Mouse (Mus musculus) megakaryocyte-erythroid progenitor cell, adult 5 weeks (primary cell): ENCODE data around the gene Vmn1r215. TPM values are rescaled to one million over a fixed set of nuclear protein-coding genes. Genes with fewer than 3 reads are reported as not detected.

Source experiments
- polyA plus RNA-seq: library from polyadenylated mRNA; stranded (reverse); fragments of >175 nt; gene quantifications from 2 replicates; pipeline ENCODE4 v1.2.3, GENCODE M21; 2012

Vmn1r215 gene
- polyA plus RNA-seq, result 0.09 TPM in 1 of 2 replicates, not detected in the other

DNA sequence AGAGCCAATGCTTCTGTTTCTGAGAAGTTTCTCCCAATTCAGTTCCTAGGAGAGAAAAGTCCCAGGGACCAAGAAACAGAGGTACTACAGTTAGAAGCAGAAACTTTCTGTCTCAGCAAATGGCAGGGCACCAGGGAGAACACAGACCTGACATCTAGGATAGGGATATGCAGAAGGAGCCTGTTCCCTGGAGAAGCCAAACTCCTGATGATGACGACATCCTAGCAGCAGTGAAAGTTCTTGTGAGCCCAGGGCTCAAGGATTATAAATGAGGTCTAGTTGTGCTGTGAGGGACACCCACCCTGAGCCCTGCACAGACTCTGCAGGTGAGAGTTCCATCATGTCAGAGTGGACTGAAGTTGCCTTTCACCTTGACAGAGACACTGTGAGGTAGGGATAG is at the start of gene Vmn1r215:
TSS of gene Vmn1r215 (plus strand) at position 301 of the 400 bp plus-strand sequence.

DNA sequence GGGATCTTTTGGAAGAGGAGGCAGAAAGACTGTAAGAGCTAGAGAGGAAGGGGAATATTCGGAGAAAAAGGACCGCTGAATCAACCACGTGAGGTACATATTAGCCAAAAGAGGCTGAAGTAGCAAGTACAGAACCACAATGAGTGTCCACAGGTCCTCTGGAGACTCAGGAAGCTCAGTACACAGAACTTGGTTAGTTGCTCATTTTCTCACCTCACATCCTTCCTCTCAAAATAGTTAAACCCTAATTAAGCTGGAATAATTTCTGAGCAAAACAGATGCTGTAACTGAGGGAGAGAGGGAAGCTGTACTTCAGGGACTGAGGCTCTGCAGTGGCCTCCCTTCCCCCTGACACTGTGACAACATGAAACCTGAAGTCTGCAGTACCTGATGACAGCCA is 37.7 kb upstream of the Vmn1r215 start, which contains the start of gene Vmn1r214:
TSS of gene Vmn1r214 (plus strand) at position 301 of the 400 bp plus-strand sequence.

DNA sequence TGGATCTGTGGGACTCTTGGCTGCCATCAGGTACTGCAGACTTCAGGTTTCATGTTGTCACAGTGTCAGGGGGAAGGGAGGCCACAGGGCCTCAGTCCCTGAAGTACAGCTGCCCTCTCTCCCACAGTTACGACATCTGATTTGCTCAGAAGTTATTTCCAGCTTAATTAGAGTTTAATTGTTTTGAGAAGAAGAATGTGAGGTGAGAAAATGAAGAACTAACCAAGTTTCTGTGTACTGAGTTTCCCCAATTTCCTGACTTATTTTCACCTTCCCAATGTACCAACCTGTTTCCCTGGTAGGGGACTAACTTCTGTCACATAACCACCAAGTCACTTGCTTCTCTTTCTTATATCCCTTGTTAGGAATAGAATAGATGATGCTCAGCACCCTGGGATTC is 50.3 kb downstream of the Vmn1r215 start, which contains the start of gene Vmn1r217:
TSS of gene Vmn1r217 (minus strand) at position 101 of the 400 bp plus-strand sequence.

Other genes with a start within 250 kb of the Vmn1r215 start
- gene Vmn1r210, start 236.7 kb upstream of the Vmn1r215 start, polyA plus RNA-seq, result not detected in 2 replicates
- not detected in 2 replicates for gene Vmn1r211, start 210.5 kb upstream of the Vmn1r215 start, polyA plus RNA-seq
- not detected in 2 replicates for gene Vmn1r212, start 183.8 kb upstream of the Vmn1r215 start, polyA plus RNA-seq
- not detected in 2 replicates for gene Vmn1r213, start 60.4 kb upstream of the Vmn1r215 start, polyA plus RNA-seq
- gene Vmn1r214, start 37.6 kb upstream of the Vmn1r215 start, polyA plus RNA-seq, result not detected in 2 replicates
- gene Vmn1r217, start 50.2 kb downstream of the Vmn1r215 start, polyA plus RNA-seq, result not detected in 2 replicates
- not detected in 2 replicates for gene Vmn1r218, start 65.1 kb downstream of the Vmn1r215 start, polyA plus RNA-seq
- 0.01 TPM in 1 of 2 replicates, not detected in the other for gene Vmn1r219, start 91.3 kb downstream of the Vmn1r215 start, polyA plus RNA-seq
- not detected in 2 replicates for gene Vmn1r220, start 120.0 kb downstream of the Vmn1r215 start, polyA plus RNA-seq
- gene Vmn1r221, start 146.1 kb downstream of the Vmn1r215 start, polyA plus RNA-seq, result not detected in 2 replicates
- gene Vmn1r222, start 167.9 kb downstream of the Vmn1r215 start, polyA plus RNA-seq, result not detected in 2 replicates
- gene Vmn1r223, start 179.1 kb downstream of the Vmn1r215 start, polyA plus RNA-seq, result not detected in 2 replicates